Mouse (Mus musculus) c-Kit-positive CD71-positive TER-119-positive erythroid progenitor cells, embryonic 14.5 days (primary cell): ENCODE data around the gene Tspan10.
"Not testable (repeated sequence)": the region's sequence is repeated elsewhere in the genome, so short reads cannot be mapped to it uniquely, and the experiment has no call there.

Source experiments
- DNase-seq: peaks from one replicate; pipeline ENCODE4 v3.0.0-alpha.2; 2013; ENCODE audit warnings: low spot score

Gene Tspan10

DNA sequence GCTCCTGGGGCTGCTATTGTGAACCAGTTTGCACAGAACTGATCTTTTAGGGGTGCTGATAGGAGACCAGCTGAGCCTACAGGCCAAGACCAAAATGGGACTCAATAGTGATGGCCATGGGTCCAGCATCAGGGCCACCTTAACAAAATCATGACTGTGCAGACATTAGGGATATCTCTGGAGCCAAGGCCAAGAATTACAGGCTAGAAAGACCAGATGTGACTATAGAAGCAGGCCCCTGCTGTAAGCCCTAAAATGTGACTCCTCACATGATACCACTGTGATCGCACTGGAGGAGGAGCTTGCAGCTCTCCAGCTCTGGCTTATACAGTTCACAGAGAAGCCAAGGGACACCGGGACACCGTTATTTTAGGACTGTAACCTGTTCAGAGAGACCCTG lies at the start of gene Tspan10:
TSS of gene Tspan10 (plus strand) at position 301 of the 400 bp plus-strand sequence.
- no peak for DNase-seq

DNA sequence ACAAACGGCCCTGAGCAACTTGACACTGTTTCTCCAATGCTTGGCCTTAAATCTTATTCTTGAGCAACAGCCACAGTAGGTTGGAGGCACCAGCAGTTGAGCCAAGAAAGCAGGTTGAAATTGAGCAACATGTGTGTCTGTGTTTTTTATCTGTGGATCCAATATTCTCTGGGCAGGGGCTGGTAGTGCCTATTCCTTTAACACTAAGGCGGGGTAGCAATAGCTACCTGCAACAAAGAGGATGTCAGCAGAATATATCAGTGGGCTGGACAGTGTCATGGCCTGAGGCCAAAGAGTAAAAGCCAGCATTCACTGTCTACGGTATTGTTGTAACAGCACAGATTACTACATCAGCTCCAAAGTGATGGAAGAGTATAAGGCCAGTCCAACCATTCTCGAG lies 46.8 kb upstream of the Tspan10 start:
- DNase-seq: no peak

DNA sequence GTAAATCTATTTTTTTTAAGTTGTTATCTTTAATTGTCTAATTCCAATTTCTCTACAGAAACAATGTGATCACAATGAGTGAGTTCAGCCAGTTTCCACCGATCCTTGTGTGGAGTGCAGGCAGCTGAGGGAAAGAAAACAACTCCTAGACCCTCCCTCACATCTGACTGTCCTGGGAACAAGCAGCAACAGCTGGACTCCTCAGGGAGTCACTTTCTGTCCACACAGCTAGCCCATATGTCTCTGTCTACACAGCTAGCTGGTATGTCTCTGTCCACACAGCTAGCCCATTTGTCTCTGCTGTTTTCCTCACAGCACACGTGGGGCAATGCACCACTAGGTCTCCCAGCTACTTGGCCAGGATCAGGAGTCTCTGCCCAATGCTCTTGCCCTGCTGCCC lies 44.8 kb upstream of the Tspan10 start:
- no peak for DNase-seq

DNA sequence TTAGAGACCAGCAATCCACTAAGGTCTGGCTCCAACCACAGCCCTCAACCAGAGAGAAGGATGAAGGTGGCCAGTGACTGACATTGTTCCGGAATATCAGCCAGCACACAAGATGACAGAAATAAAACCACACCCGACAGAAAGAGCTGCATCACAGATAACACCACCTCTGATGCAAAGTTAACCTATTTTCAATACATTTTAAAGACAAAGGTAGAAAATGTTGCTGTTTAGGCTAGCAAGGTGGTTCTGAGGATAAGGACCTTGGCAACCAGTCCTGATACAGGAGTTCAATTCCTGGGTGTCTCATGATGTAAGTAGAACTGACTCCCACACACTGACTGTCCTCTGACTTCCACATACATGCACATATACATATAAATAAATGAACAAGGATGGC lies 43.1 kb upstream of the Tspan10 start:
- peak; percentile 29 for DNase-seq

DNA sequence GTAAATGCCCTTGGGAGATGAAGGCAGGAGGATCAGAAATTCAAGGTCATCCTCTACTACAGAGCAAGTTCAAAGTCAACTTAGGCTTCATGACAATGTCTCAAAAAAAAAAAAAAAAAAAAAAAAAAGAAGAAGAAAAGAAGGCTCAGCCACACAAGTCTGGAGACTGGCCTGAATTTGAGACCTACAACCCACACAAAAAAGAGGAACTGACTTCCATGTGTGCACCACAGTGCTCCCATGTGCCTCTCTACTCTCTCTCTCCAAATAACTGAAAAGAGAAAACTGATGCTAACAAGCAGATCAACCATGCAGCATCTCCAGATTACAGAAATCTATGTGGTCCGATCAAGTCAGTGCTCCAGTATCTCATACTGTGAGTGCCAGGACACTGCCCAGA lies 37.6 kb upstream of the Tspan10 start:
- no peak for DNase-seq

DNA sequence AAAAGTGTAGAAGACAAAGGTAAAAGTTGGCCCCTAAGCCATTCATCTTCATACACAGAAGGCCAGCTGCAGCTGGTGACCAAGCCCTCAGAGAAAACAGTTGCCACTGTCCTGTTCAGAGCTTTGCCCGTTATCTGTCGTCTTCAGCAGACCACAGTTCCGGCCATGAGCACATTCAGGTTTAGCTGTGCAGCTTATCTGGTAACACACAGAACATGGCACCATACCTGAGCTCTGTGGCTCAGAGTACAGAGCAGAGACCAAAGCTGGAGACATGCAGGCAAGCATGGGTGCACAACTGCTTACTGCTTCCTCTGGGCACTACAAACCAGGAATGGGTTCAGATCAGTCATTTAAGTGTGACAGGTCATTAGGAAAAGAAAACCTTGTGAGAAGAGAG lies 36.6 kb upstream of the Tspan10 start:
- peak; percentile 63 for DNase-seq

DNA sequence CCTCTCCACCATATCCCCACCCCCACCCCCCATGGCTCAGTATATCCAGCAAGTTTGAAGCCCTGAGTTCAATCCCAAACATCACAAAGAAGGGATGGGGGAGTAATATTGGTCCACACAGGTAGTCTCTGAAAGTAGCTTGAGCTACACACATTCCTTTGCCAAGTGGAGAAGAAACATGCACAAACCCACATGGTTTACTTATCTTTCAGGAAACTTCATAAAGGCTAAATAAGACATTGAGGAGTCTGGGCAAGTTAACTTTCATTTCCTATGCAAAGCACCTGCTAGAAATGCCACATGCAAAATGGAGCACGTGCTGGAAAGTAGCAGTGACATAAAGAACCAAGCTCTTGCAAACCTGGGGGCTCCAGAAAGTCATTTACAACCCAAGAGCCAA lies 36.0 kb upstream of the Tspan10 start:
- DNase-seq: no peak

DNA sequence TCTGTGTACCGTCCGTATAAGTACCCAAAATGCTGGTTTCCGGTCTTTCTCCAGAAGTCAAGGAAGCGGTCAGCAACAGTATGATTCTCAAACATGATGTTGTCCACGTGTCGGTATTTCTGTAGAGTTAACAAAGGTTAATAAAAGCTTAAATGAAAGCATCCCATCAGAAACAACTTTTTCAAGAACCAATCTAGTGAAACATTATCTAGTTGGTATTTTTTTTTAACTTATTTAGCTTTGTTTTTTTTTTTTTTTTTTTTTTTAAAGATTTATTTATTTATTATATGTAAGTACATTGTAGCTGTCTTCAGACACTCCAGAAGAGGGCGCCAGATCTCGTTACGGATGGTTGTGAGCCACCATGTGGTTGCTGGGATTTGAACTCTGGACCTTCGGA lies 28.8 kb upstream of the Tspan10 start:
- DNase-seq: not testable (repeated sequence)

DNA sequence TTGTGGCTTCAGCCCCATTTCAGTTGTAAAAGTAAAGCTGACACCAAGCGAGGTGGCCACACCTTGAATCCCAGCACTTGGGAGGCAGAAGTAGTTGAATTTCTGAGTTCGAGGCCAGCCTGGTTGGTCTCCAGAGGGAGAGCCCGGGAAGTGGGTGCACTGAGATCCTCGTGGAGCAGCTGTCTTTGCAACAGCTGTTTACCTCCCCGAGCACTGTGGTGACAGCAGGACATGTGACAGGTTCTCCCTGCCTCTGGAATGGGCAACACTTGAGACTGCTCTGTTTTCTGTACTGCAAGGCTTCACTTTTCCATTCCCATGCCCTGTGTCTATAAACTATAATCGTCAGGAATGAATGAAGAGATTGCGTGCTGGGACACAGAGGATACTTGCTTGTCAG lies 24.6 kb upstream of the Tspan10 start:
- DNase-seq: no peak

DNA sequence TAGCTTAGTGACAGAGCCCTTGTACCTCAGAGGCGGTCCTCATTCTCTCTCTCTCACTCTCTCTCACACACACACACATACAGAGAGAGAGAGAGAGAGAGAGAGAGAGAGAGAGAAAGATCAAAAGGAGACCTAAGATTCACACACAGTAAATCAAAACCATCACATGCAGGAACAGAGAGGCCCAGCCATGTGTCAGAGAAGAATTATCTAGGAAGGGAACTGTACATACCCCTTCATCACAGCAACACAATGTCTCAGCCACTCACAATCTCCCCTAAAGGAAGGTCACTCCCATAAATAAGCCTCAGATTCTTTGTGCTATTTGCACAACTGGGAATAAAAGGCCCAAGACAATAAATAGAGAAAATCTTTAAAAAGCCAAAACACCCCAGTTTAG lies 23.9 kb upstream of the Tspan10 start:
- no peak for DNase-seq

DNA sequence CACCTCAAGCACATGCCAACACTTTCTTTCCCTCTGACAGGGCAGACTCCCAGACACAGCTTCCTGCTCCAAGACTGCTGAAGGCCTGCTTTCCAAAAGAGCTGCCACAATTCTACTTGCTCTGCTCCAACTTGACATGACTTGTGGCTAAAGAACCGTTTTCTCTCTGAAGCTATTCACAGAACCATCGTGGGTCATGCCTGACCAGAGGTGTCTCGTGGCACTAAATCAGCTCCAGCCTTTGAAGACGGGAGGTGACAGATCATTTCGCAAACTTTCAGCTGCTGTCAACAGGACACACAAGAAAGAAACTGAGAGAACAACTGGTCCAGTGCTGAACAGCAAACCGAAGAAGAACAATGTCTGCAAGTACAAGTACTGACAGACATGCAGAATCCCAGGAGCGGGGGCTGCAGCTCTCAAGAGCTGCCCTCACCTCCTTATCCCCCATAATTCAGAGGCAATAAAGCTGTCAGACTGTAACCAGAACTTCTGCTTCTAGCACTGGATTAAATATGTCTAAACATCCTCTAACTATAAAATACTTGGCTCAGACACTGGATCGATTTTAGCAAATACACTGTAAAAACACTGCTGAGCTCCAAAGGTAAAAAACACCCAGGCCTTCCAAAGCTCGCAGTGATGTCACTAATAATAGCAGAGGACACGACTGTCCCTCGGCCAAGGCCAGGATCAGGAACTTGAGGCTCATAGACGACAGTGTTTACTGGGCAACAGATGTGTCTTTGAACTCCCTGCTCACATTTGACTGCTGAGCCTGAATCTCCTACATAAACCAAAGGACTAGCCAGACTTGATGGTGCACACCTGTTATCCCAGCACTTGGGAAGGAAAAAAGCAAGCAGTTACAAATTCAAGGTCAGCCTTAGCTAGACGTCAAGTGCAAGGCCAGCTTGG lies 19.5 kb upstream of the Tspan10 start:
- no peak for DNase-seq

DNA sequence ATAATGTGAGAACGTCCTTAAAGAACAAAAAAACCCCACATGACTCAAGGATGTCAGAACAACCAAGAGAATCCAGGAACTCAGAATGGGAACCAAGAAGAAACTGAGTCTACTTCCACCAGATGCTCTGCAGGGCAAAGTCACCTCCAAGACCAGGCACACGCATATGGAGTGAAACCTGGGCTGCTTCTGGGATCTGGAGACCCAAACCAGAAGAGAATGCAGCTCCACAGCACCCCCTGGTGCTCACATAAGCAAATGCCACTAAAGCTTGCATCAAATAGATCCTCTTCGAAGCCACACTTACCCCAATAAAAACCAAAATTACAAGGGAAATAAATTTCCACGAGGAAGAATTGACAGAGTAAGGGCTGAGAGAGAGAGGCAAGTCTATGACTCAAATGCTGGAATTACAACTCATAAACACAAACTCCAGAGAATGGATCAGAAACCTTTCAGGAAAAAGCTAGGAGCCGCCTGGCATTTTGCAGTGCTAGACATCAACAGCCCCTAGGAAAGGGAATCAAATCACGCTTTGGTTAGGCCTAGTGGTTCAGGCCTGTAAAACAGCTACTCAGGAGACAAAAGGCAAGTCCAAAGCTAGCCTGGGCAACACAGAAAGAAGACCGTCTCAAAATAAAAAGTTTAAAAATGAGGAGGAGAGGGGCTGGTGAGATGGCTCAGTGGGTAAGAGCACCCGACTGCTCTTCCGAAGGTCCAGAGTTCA lies 18.7 kb upstream of the Tspan10 start:
- peak; percentile 57 for DNase-seq

DNA sequence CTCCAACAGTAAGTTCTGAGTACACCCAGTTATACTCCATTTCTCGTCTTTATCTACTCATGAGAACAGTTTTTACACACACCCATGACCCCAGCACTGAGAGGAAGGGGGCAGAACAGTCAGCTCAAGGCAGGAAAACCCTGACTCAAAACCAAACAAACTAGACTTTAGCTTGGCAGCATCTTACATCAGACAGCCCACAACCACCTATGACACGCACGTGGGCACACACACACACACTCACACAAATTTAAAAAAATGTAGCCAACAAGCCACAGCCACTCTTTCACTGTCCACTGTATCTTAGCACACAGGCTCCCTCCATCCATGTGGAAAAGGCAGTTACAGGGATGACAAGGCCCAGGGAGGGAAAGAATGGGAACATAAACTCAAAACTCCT lies 15.7 kb upstream of the Tspan10 start:
- no peak for DNase-seq

DNA sequence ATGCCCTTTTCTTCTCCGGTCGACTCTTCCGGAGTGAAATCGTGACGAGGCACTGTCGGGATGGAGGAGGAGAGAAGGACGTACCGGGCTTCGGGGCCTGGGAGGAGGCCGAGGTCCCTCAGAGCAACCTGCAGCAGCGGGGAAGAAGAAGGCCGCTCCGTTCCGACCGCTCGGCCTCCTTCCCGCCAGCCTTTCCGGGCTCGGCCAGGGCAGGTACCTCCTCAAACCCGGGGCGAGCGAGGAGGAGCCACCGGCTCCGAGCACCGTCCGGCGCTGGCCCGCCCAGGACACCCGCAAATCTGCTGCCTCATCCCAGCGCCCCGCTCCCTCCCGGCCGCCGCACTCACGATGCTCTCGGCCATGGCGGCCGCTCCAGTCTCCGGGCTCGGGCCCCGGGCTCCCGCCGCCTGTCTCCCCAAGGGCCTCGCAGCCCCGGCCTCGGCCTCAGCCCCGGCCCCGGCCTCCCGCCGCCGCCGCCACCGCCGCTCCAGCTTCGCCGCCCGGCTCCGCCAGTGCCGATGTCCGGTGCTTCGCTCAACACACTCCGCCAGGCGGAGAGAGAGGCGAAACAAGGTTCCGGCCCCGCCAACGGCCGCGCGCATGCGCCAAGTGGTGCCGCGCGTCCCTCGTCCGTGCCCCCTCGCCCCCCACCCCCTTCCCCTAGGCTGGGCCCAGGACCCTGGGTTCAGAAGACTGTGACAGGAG lies 5.1 kb upstream of the Tspan10 start, which contains the start of gene Nploc4:
TSS of gene Nploc4 (minus strand) at position 557 of the 705 bp plus-strand sequence.
- DNase-seq: peak; percentile 73

DNA sequence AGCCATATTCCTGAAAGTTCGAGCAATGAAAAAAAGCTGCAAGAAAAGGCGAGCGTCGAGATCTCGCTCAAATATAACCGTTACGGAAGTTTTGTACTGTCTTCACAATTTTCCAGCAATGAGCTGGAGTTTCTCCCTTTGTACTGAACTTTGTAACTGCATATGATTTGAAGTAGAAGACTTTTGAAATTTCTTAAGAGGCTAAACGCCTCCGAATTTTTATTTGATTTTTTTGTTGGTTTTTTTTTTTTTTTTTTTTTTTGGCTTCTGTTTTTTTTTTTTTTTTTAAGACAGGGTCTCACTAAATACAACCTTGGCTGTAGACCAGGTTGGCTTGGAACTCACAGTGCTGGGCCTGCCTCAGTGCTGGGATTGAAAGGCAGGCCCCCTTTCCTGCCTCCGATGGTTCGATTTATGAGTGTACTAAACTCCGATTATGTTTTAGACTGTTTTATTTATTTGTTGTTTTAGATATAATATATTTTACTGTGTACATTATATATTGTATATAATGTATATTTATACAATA lies 4.5 kb upstream of the Tspan10 start:
- no peak for DNase-seq

DNA sequence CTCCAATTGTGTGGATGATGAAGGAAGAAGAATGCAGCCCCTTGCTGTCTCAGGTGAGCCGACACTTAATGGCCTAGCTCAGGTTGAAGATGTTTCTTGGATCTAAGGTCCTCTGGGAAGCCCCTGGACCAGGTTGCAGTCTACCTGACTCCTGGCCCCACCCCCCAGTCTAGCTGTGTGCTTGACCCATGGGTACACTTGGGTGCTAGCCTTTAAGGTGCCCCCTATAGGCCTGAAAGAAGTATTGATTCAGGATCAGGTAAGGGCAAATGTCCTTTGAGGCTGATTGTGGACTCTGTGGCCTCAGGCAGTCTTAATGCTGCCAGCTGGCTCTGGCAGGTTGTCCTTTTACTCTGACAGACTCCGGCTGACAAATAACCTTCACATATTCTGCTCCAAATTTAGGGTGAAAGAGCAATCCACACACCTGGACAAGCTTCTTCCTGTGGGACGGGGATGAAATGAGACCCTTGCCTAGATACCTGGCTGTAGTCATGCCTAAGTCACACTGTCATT lies 379 bp downstream of the Tspan10 start:
- DNase-seq: no peak

DNA sequence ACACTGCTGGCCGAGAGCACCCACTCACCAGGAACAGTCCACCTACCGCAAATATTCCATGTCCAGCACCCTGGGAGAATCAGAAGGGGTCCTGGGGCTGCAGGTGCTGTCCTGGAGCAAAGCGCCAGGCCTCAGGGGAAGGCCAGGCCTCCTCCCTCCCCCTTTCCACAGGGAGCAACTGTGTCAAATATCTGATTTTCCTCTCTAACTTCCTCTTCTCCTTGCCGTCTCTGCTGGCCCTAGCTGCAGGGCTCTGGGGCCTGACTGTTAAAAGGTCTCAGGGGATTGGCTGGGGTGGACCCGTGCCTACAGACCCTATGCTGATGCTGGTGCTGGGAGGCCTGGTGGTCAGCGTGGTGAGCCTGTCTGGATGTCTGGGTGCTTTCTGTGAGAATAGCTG lies 1.7 kb downstream of the Tspan10 start:
- no peak for DNase-seq

DNA sequence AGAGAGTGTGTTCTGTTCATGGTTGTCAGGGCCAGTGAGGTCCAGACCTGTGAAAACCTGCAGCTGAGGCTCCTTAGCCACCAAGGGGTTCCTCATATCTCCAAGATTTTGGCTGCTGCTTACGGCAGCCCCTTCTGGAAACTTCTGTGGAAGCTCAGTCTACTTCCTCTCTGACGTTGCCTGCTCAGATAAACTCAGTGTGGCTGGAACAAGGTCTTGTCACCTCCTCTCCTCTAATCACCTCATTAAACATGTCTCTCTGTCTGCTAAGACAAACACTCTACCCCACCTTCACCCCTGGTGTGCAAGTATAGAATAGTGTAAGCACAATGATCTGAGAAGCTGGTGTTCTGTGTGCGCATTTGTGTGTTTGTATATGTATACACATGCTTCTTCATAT lies 3.0 kb downstream of the Tspan10 start:
- no peak for DNase-seq

DNA sequence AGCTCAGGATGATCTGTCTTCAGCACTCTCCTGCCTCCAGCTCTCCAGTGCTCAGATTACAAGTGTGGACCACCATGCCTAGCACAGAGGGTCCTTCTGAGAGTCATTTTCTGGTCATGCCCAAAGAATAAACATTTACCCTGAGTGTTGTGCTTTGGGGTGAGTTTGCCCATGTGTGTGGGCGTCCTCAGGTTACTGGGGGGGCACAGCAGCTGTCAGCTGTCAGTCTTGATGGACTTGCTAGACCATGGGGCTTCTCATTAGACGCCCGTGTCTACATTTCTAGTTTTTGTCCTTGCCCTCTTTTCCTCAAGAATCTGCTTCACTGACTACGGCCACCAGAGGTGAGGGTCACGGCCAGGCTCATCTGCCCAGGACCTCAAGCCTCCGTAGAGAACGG lies 4.7 kb downstream of the Tspan10 start:
- DNase-seq: no peak

DNA sequence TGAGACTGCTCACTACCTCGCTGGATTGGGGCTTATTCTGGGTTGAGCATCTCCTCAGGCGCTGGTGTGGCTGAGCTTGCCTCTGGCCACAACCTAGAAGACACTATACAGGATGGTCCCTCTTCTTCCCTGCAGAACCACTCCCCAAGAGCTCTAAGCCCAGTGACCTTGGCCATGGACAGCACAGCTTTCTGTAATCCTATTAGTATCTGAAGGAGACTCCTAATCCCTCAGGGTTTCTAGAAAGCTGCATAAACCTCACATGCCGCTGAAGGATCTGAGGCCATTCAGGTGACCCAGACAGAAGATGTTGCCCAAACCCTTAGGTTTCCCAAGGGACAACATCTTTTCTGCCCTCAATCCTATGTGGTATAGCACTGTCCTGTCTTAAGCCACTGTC lies 9.8 kb downstream of the Tspan10 start:
- DNase-seq: no peak

DNA sequence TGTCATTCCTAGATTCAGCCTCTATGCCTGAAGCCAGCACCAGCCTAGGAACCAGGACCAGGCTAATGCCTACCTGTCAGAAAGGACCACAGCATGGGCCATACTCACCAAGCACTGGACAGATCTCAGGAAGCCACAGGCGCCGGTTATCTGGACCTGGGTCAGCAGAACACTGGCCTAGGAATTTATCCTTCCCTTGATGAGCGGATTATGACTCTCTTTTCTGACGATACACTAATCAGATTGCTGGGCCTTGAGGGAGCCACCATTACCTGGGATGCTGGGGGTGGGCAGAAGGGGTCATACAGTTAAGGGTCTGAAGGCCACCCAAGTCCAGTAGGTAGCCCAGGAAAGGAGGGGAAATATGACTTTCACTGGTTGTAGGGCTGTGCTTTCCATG lies 10.9 kb downstream of the Tspan10 start, which contains the start of gene Pde6g:
TSS of gene Pde6g (minus strand) at position 195 of the 400 bp plus-strand sequence.
- DNase-seq: no peak

DNA sequence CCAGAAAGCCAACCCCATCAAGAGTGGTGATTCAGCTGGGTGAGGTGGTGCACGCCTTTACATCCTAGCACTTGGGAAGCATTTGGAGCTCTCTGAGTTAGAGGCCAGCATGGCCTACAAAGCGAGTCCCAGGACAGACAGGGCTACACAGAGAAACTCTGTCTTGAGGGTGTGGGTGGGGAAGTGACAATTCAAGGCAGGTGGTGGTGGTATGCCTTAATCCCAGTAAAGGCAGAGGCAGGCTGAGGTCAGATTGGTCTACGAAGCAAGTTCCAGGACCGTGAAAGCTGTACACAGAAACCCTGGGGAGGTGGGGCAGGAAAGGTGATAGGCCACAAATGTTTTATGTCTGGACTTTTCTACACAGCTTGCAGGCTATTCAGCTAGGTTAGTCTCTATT lies 12.5 kb downstream of the Tspan10 start:
- DNase-seq: no peak
